Mouse (Mus musculus): ENCODE measurements at regions not wholly inside any gene's neighbourhood (a gene's known extent, or its start where the extent isn't known, plus 50 kb on each side); places are given as distances from the start of the nearest gene placed in this dataset.

GRCm38 (mm10) chr12:29090451-29090850, 338.8 kb downstream of the Eipr1 start:
- ATAC-seq (ENCODE audit: low FRiP score), result no peak
- WGBS, result 86% methylated on average over 5 of the region's 5 CpGs
- Histone ChIP-seq H3K4me2 (no peak overlapping the region), H3K27ac (0 out of 2 replicates have a peak overlapping the region, but pooled peaks have one; percentile 20), H3K9ac (no peak overlapping the region), H3K4me3 (no peak overlapping the region), H3K27me3 (no peaks in the 10 kb centered on the region), H3K9me3 (no peaks in the 10 kb centered on the region), H3K4me1 (replicated peaks) (peaks cover 20% of the 10 kb centered on the region), H3K36me3 (no peaks in the 10 kb centered on the region)

- Histone ChIP-seq H3K9me3 (no peaks in the 10 kb centered on the region), H3K4me2 (peak overlapping the region; percentile 25; the same call in 1 of the 2 replicates), H3K4me3 (no peak overlapping the region), H3K27me3 (no peaks in the 10 kb centered on the region), H3K9ac (peak overlapping the region; percentile 31; the same call in 1 of the 2 replicates), H3K36me3 (no peaks in the 10 kb centered on the region), H3K27ac (peak overlapping the region; percentile 92), H3K4me1 (replicated peaks) (peaks cover 34% of the 10 kb centered on the region)
- peak; percentile 41 for ATAC-seq (ENCODE audit: low FRiP score)
- WGBS, result 16% methylated on average over 1 of the region's 1 CpGs
These were observed 343.9 kb downstream of the Eipr1 start for GRCm38 (mm10) chr12:29095406-29096032.

GRCm38 (mm10) chr12:29096033-29096913, 344.7 kb downstream of the Eipr1 start:
- no peak overlapping the region for H3K4me3 ChIP-seq
- 4% methylated on average over 16 of the region's 16 CpGs for WGBS
- peak; percentile 94 for ATAC-seq (ENCODE audit: low FRiP score)
- no peaks in the 10 kb centered on the region for H3K9me3 ChIP-seq
- peak overlapping the region; percentile 60; the same call in 1 of the 2 replicates for H3K9ac ChIP-seq
- no peaks in the 10 kb centered on the region for H3K36me3 ChIP-seq
- peak overlapping the region; percentile 25 for H3K4me2 ChIP-seq
- peak overlapping the region; percentile 92 for H3K27ac ChIP-seq
- peaks cover 34% of the 10 kb centered on the region for H3K4me1 ChIP-seq (replicated peaks)
- no peaks in the 10 kb centered on the region for H3K27me3 ChIP-seq

GRCm38 (mm10) chr12:29100042-29100570, 348.5 kb downstream of the Eipr1 start:
- Histone ChIP-seq H3K4me2 (no peak overlapping the region), H3K36me3 (no peaks in the 10 kb centered on the region), H3K9ac (no peak overlapping the region), H3K4me3 (no peak overlapping the region), H3K9me3 (no peaks in the 10 kb centered on the region), H3K27me3 (no peaks in the 10 kb centered on the region), H3K27ac (no peak overlapping the region), H3K4me1 (replicated peaks) (peaks cover 27% of the 10 kb centered on the region)
- ATAC-seq (ENCODE audit: low FRiP score), result no peak
- 55% methylated on average over 3 of the region's 3 CpGs for WGBS

GRCm38 (mm10) chr12:29106893-29107719, 355.5 kb downstream of the Eipr1 start:
- no peaks in the 10 kb centered on the region for H3K36me3 ChIP-seq
- peaks cover 23% of the 10 kb centered on the region for H3K4me1 ChIP-seq (replicated peaks)
- peak overlapping the region; percentile 77 for H3K27ac ChIP-seq
- H3K9me3 ChIP-seq, result no peaks in the 10 kb centered on the region
- no peak overlapping the region for H3K9ac ChIP-seq
- no peak overlapping the region for H3K4me2 ChIP-seq
- no peaks in the 10 kb centered on the region for H3K27me3 ChIP-seq
- WGBS, result 53% methylated on average over 16 of the region's 16 CpGs
- H3K4me3 ChIP-seq, result no peak overlapping the region
- peak; percentile 81 for ATAC-seq (ENCODE audit: low FRiP score)

GRCm38 (mm10) chr12:29107720-29108051, 356.1 kb downstream of the Eipr1 start:
- no peak overlapping the region for H3K4me2 ChIP-seq
- H3K36me3 ChIP-seq, result no peaks in the 10 kb centered on the region
- peaks cover 23% of the 10 kb centered on the region for H3K4me1 ChIP-seq (replicated peaks)
- H3K27me3 ChIP-seq, result no peaks in the 10 kb centered on the region
- H3K27ac ChIP-seq, result peak overlapping the region; percentile 77
- 44% methylated on average over 3 of the region's 3 CpGs for WGBS
- H3K9ac ChIP-seq, result no peak overlapping the region
- peak; percentile 70 for ATAC-seq (ENCODE audit: low FRiP score)
- H3K9me3 ChIP-seq, result no peaks in the 10 kb centered on the region
- H3K4me3 ChIP-seq, result no peak overlapping the region

GRCm38 (mm10) chr12:29118336-29118735, 366.7 kb downstream of the Eipr1 start:
- Histone ChIP-seq H3K9me3 (no peaks in the 10 kb centered on the region), H3K36me3 (no peaks in the 10 kb centered on the region), H3K4me2 (no peak overlapping the region), H3K4me3 (no peak overlapping the region), H3K27me3 (no peaks in the 10 kb centered on the region), H3K9ac (no peak overlapping the region), H3K27ac (no peak overlapping the region), H3K4me1 (replicated peaks) (peaks cover 13% of the 10 kb centered on the region)
- 78% methylated on average over 2 of the region's 2 CpGs for WGBS
- ATAC-seq (ENCODE audit: low FRiP score), result no peak

- H3K27ac ChIP-seq, result 0 out of 2 replicates have a peak overlapping the region, but pooled peaks have one; percentile 44
These were observed 369.6 kb downstream of the Eipr1 start for GRCm38 (mm10) chr12:29121159-29121558.

GRCm38 (mm10) chr12:29122931-29123330, 371.3 kb downstream of the Eipr1 start:
- Histone ChIP-seq H3K4me1 (replicated peaks) (peaks cover 25% of the 10 kb centered on the region), H3K9me3 (no peaks in the 10 kb centered on the region), H3K9ac (no peak overlapping the region), H3K27ac (no peak overlapping the region), H3K4me3 (no peak overlapping the region), H3K27me3 (no peaks in the 10 kb centered on the region), H3K36me3 (no peaks in the 10 kb centered on the region), H3K4me2 (no peak overlapping the region)
- WGBS, result 82% methylated on average over 4 of the region's 4 CpGs
- no peak for ATAC-seq (ENCODE audit: low FRiP score)

More at GRCm38 (mm10) chr12:29121159-29121558, 369.6 kb downstream of the Eipr1 start:
- Histone ChIP-seq H3K27me3 (no peaks in the 10 kb centered on the region), H3K36me3 (no peaks in the 10 kb centered on the region), H3K9me3 (no peaks in the 10 kb centered on the region), H3K9ac (no peak overlapping the region), H3K4me1 (replicated peaks) (peaks cover 25% of the 10 kb centered on the region), H3K4me2 (no peak overlapping the region), H3K4me3 (no peak overlapping the region)
- ATAC-seq (ENCODE audit: low FRiP score), result no peak
- WGBS, result 51% methylated on average over 2 of the region's 2 CpGs

GRCm38 (mm10) chr12:29124079-29124668, 372.6 kb downstream of the Eipr1 start:
- H3K4me1 ChIP-seq (replicated peaks), result peaks cover 32% of the 10 kb centered on the region
- WGBS, result 62% methylated on average over 7 of the region's 7 CpGs
- no peaks in the 10 kb centered on the region for H3K9me3 ChIP-seq
- no peak for ATAC-seq (ENCODE audit: low FRiP score)
- H3K9ac ChIP-seq, result peak overlapping the region; percentile 6; the same call in 1 of the 2 replicates
- peak overlapping the region; percentile 85 for H3K27ac ChIP-seq
- no peaks in the 10 kb centered on the region for H3K27me3 ChIP-seq
- H3K4me2 ChIP-seq, result no peak overlapping the region
- no peak overlapping the region for H3K4me3 ChIP-seq
- no peaks in the 10 kb centered on the region for H3K36me3 ChIP-seq

- no peaks in the 10 kb centered on the region for H3K9me3 ChIP-seq
- no peaks in the 10 kb centered on the region for H3K36me3 ChIP-seq
- no peaks in the 10 kb centered on the region for H3K27me3 ChIP-seq
- H3K4me3 ChIP-seq, result no peak overlapping the region
- H3K4me1 ChIP-seq (replicated peaks), result peaks cover 17% of the 10 kb centered on the region
- no peak overlapping the region for H3K4me2 ChIP-seq
- no peak for ATAC-seq (ENCODE audit: low FRiP score)
- H3K27ac ChIP-seq, result no peak overlapping the region
- WGBS, result 45% methylated on average over 10 of the region's 10 CpGs
- no peak overlapping the region for H3K9ac ChIP-seq
These were observed 377.2 kb downstream of the Eipr1 start for GRCm38 (mm10) chr12:29128844-29129243.

Measured in hindbrain, embryonic 13.5 days (tissue).